Mouse (Mus musculus) cerebellum, adult 9-10 months (tissue): ENCODE measurements around the gene Snhg11.
"Not testable (repeated sequence)": the region's sequence is repeated elsewhere in the genome, so short reads cannot be mapped to it uniquely, and the experiment has no call there.

Experiments
- DNase-seq: peaks from one replicate; pipeline ENCODE4 v3.0.0; 2022

Snhg11 gene

GRCm38 (mm10) chr2:158370173-158370550 is 5.3 kb upstream of the Snhg11 start:
- no peak for DNase-seq

- DNase-seq, result no peak
These were observed 2.4 kb upstream of the Snhg11 start for GRCm38 (mm10) chr2:158373061-158373460.

- DNase-seq, result no peak
These were observed 1.9 kb upstream of the Snhg11 start for GRCm38 (mm10) chr2:158373516-158373915.

GRCm38 (mm10) chr2:158376123-158376687 is 767 bp downstream of the Snhg11 start:
- peak; percentile 61 for DNase-seq

- peak; percentile 71 for DNase-seq
These were observed 1.4 kb downstream of the Snhg11 start for GRCm38 (mm10) chr2:158376798-158377197.

GRCm38 (mm10) chr2:158377811-158378210 is 2.4 kb downstream of the Snhg11 start:
- DNase-seq, result peak; percentile 43

- peak; percentile 78 for DNase-seq
These were observed 4.1 kb downstream of the Snhg11 start for GRCm38 (mm10) chr2:158379354-158380078.

- no peak for DNase-seq
These were observed 10.6 kb downstream of the Snhg11 start for GRCm38 (mm10) chr2:158386072-158386471.

GRCm38 (mm10) chr2:158389421-158389820 is 14.0 kb downstream of the Snhg11 start:
- no peak for DNase-seq

GRCm38 (mm10) chr2:158396369-158396768 is 20.9 kb downstream of the Snhg11 start:
- DNase-seq, result no peak

- DNase-seq, result not testable (repeated sequence)
These were observed 21.7 kb downstream of the Snhg11 start for GRCm38 (mm10) chr2:158397140-158397539.

GRCm38 (mm10) chr2:158402915-158403314 is 27.5 kb downstream of the Snhg11 start:
- DNase-seq, result no peak

GRCm38 (mm10) chr2:158408997-158409594 is 33.7 kb downstream of the Snhg11 start:
- no peak for DNase-seq

GRCm38 (mm10) chr2:158409595-158410021 is 34.2 kb downstream of the Snhg11 start, which contains the start of gene Ralgapb:
Ralgapb (plus strand) TSS chr2:158409848.
- DNase-seq, result peak; percentile 99

GRCm38 (mm10) chr2:158410022-158411014 is 34.9 kb downstream of the Snhg11 start:
- peak; percentile 47 for DNase-seq

- no peak for DNase-seq
These were observed 37.8 kb downstream of the Snhg11 start for GRCm38 (mm10) chr2:158413240-158413639.

- DNase-seq, result no peak
These were observed 40.4 kb downstream of the Snhg11 start for GRCm38 (mm10) chr2:158415826-158416225.

- DNase-seq, result no peak
These were observed 43.2 kb downstream of the Snhg11 start for GRCm38 (mm10) chr2:158418663-158419062.
